Mouse (Mus musculus) limb, embryonic 12.5 days (tissue): ENCODE data around the gene Map4k3. TPM values are rescaled to one million over a fixed set of nuclear protein-coding genes. Genes with fewer than 3 reads are reported as not detected.
A peak's percentile ranks its signal among the peaks of the same experiment; 100 is the strongest.

Experiments
- ATAC-seq: fragments of 200-750 bp; cut with Nextera tagmentation; 2 replicates; pipeline ENCODE4 v1.8.0; 2017; ENCODE audit warnings: low read depth, moderate TSS enrichment; ENCODE audit not compliant: insufficient number of reproducible peaks, insufficient read depth, low FRiP score, low TSS enrichment
- H3K27ac ChIP-seq: fragments of 300-500 bp; sonication (generic); 2 replicates; pipeline ENCODE4 v1.5.1; 2016; ENCODE audit warnings: mild to moderate bottlenecking, moderate library complexity
- H3K27me3 ChIP-seq: fragments of 300-500 bp; sonication (generic); 2 replicates; pipeline ENCODE4 v1.6.1; 2016; ENCODE audit warnings: mild to moderate bottlenecking, moderate library complexity
- H3K36me3 ChIP-seq: fragments of 300-500 bp; sonication (generic); 2 replicates; pipeline ENCODE4 v1.6.1; 2016; ENCODE audit warnings: mild to moderate bottlenecking, moderate library complexity
- H3K4me1 ChIP-seq: fragments of 300-500 bp; sonication (generic); replicated peaks from 2 replicates; pipeline ENCODE4 v1.6.1; 2016
- H3K4me2 ChIP-seq: fragments of 300-500 bp; sonication (generic); 2 replicates; pipeline ENCODE4 v1.6.1; 2016; ENCODE audit warnings: mild to moderate bottlenecking, moderate library complexity
- H3K4me3 ChIP-seq: fragments of 300-500 bp; sonication (generic); replicated peaks from 2 replicates; pipeline ENCODE4 v1.5.1; 2016; ENCODE audit warnings: mild to moderate bottlenecking
- H3K9ac ChIP-seq: fragments of 300-500 bp; sonication (generic); replicated peaks from 2 replicates; pipeline ENCODE4 v1.6.1; 2016; ENCODE audit warnings: mild to moderate bottlenecking, moderate library complexity
- H3K9me3 ChIP-seq: fragments of 300-500 bp; sonication (generic); 2 replicates; pipeline ENCODE4 v1.6.1; 2016; ENCODE audit warnings: mild to moderate bottlenecking, moderate library complexity
- WGBS: fragments of 180-500 bp; shearing (Covaris S2); methylation state at CpG from one replicate; pipeline ENCODE4 v1.1.7; 2016; 5-methylcytosine and 5-hydroxymethylcytosine counted together
- polyA plus RNA-seq: library from polyadenylated mRNA; unstranded; fragments of >200 nt; fragmentation: Nextera tagmentation; extraction: Ambion mirVana; gene quantifications from 2 replicates; pipeline ENCODE4 v1.2.1, GENCODE M21; 2016

Gene Map4k3
- polyA plus RNA-seq, 1 experiment from 2014 or later, result 35.8 TPM

GRCm38 (mm10) chr17:80729080-80729749 is 930 bp upstream of the Map4k3 start:
- Histone ChIP-seq H3K27ac (no peak overlapping the region; the same call in 1 of the 2 replicates), H3K4me1 (peaks cover 32% of the 10 kb centered on the region), H3K27me3 (no peaks in the 10 kb centered on the region), H3K9me3 (0 out of 2 replicates have a peak, but pooled peaks cover 3% of the 10 kb centered on the region), H3K4me2 (peak overlapping the region; percentile 81), H3K36me3 (no peaks in the 10 kb centered on the region; the same call in 1 of the 2 replicates), H3K4me3 (no peak overlapping the region), H3K9ac (no peak overlapping the region)
- ATAC-seq, result no peak
- WGBS, result 27% methylated on average over 9 of the region's 9 CpGs

DNA sequence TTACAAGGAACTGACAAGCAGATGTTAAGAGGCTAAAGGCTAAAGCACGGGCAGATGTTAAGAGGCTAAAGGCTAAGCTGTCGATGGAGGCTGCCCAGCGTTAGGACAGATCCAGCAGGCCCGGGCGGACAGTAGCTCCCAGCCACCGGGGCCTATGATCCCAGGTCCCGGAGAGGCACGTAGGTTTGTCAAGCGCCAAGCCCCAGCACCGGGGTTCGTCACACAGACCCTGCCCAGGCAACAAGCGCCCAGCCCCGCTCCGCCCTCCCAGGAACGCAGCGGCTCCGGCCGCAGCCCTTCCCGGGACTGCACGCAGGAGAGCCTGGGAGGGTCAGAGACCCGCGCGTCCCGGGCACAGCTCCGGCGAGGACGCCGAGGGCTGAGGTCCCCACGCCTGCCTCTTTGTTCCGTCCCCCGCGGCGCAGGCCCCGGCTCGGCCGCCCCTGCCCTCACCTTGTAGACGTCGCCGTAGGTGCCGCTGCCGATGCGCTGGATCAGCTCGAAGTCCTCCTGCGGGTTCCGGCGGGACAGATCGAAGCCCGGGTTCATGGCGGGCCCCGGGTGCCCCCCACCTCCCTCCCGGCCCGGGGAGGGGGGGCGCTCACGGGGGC is 839 bp downstream of the Map4k3 start:
- peak; percentile 58 for ATAC-seq
- no peaks in the 10 kb centered on the region for H3K27me3 ChIP-seq
- WGBS, result under 1% methylated on average over 49 of the region's 54 CpGs
- H3K27ac ChIP-seq, result peak overlapping the region; percentile 99
- H3K4me3 ChIP-seq, result peak overlapping the region; percentile 93
- H3K4me2 ChIP-seq, result peak overlapping the region; percentile 81
- H3K4me1 ChIP-seq, result peaks cover 46% of the 10 kb centered on the region
- H3K9me3 ChIP-seq, result 0 out of 2 replicates have a peak, but pooled peaks cover 3% of the 10 kb centered on the region
- no peaks in the 10 kb centered on the region; the same call in 1 of the 2 replicates for H3K36me3 ChIP-seq
- peak overlapping the region; percentile 98 for H3K9ac ChIP-seq

GRCm38 (mm10) chr17:80726821-80727220 is 1.5 kb downstream of the Map4k3 start:
- Histone ChIP-seq H3K4me1 (peaks cover 48% of the 10 kb centered on the region), H3K27ac (peak overlapping the region; percentile 50), H3K27me3 (no peaks in the 10 kb centered on the region), H3K36me3 (no peaks in the 10 kb centered on the region; the same call in 1 of the 2 replicates), H3K9ac (peak overlapping the region; percentile 98), H3K9me3 (0 out of 2 replicates have a peak, but pooled peaks cover 3% of the 10 kb centered on the region), H3K4me2 (peak overlapping the region; percentile 81), H3K4me3 (peak overlapping the region; percentile 93)
- ATAC-seq, result no peak
- 10% methylated on average over 8 of the region's 8 CpGs for WGBS

DNA sequence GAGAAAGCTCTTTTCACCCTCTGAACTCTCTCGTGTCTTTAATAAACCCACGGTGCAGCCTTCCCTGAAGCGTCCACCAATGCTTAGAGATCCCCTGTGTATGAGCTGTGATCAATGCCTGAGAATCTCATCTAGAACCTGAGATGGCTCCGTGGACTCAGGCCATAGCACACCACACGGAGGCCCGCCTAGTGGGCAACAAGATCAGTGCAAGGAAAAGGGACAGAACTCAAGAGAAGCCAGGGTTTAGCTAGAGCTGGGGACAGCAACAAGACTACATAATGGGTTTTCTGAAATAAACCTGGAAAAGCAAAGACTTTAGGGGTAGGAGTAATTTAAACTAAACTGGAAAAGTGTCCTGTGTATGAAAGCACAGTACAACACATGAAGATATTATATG is 5.2 kb downstream of the Map4k3 start:
- Histone ChIP-seq H3K4me1 (peaks cover 47% of the 10 kb centered on the region), H3K36me3 (no peaks in the 10 kb centered on the region; the same call in 1 of the 2 replicates), H3K4me3 (no peak overlapping the region), H3K27ac (no peak overlapping the region), H3K9me3 (0 out of 2 replicates have a peak, but pooled peaks cover 3% of the 10 kb centered on the region), H3K9ac (no peak overlapping the region), H3K27me3 (no peaks in the 10 kb centered on the region), H3K4me2 (no peak overlapping the region)
- WGBS, result 82% methylated on average over 6 of the region's 6 CpGs
- ATAC-seq, result no peak

DNA sequence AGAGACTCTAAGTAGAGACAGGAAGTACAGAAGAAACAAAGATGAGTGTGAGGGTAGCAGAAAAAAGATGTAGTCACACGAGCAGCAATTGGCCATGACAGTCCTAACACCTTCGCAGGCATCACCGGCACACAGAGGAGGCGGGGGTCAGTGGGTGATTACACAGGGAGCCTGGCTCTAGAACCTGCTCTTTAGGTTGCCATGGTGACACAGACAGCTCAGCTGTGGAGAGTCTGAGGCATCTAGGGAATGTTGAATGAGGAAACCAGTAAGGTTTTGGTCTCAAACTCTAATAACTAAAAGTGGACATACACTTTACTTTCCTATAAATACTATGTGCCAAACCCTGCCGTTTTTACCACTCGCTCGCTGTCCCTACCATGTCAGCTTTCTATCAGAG is 6.6 kb downstream of the Map4k3 start:
- Histone ChIP-seq H3K4me1 (peaks cover 47% of the 10 kb centered on the region), H3K36me3 (no peaks in the 10 kb centered on the region; the same call in 1 of the 2 replicates), H3K4me2 (no peak overlapping the region), H3K27me3 (no peaks in the 10 kb centered on the region), H3K27ac (no peak overlapping the region), H3K4me3 (no peak overlapping the region), H3K9me3 (0 out of 2 replicates have a peak, but pooled peaks cover 3% of the 10 kb centered on the region), H3K9ac (no peak overlapping the region)
- ATAC-seq, result 0 out of 2 replicates have a peak, but pooled peaks have one; percentile 56
- 72% methylated on average over 7 of the region's 7 CpGs for WGBS

GRCm38 (mm10) chr17:80719309-80719708 is 9.0 kb downstream of the Map4k3 start:
- Histone ChIP-seq H3K9ac (no peak overlapping the region), H3K9me3 (no peaks in the 10 kb centered on the region), H3K4me3 (no peak overlapping the region), H3K27me3 (no peaks in the 10 kb centered on the region), H3K36me3 (no peaks in the 10 kb centered on the region), H3K27ac (no peak overlapping the region), H3K4me1 (peaks cover 29% of the 10 kb centered on the region), H3K4me2 (no peak overlapping the region)
- WGBS, result 85% methylated on average over 5 of the region's 5 CpGs
- no peak for ATAC-seq

GRCm38 (mm10) chr17:80718243-80718642 is 10.0 kb downstream of the Map4k3 start:
- 71% methylated on average over 5 of the region's 5 CpGs for WGBS
- no peak for ATAC-seq

DNA sequence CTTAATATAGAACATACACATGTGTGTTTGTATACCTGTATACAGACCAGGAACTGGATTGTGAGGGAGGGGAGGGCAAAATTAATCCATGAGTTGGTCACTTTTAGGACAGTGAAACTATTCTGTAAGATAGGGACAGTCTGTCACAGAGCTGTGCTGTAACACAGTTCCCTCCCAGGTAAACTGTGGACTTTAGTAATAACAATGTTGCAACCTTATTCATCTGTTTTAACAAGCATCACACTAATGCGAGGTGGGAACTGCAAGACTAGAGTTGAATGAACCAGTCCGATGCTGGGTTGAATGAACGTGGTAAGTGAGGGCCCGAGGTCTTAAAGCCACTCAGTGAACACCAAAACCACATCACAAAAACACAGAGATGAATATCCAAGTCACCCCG is 14.7 kb downstream of the Map4k3 start:
- Histone ChIP-seq H3K9me3 (no peaks in the 10 kb centered on the region), H3K9ac (no peak overlapping the region), H3K4me1 (peaks cover 28% of the 10 kb centered on the region), H3K36me3 (no peaks in the 10 kb centered on the region), H3K27me3 (no peaks in the 10 kb centered on the region), H3K4me2 (no peak overlapping the region), H3K4me3 (no peak overlapping the region), H3K27ac (no peak overlapping the region)
- 96% methylated on average over 5 of the region's 5 CpGs for WGBS
- ATAC-seq, result no peak

More at GRCm38 (mm10) chr17:80718243-80718642, 10.0 kb downstream of the Map4k3 start:
- peaks cover 22% of the 10 kb centered on the region for H3K4me1 ChIP-seq
- H3K27ac ChIP-seq, result no peak overlapping the region
- H3K9me3 ChIP-seq, result no peaks in the 10 kb centered on the region
- no peak overlapping the region for H3K4me3 ChIP-seq
- H3K9ac ChIP-seq, result no peak overlapping the region
- no peaks in the 10 kb centered on the region for H3K36me3 ChIP-seq
- no peaks in the 10 kb centered on the region for H3K27me3 ChIP-seq
- H3K4me2 ChIP-seq, result no peak overlapping the region

DNA sequence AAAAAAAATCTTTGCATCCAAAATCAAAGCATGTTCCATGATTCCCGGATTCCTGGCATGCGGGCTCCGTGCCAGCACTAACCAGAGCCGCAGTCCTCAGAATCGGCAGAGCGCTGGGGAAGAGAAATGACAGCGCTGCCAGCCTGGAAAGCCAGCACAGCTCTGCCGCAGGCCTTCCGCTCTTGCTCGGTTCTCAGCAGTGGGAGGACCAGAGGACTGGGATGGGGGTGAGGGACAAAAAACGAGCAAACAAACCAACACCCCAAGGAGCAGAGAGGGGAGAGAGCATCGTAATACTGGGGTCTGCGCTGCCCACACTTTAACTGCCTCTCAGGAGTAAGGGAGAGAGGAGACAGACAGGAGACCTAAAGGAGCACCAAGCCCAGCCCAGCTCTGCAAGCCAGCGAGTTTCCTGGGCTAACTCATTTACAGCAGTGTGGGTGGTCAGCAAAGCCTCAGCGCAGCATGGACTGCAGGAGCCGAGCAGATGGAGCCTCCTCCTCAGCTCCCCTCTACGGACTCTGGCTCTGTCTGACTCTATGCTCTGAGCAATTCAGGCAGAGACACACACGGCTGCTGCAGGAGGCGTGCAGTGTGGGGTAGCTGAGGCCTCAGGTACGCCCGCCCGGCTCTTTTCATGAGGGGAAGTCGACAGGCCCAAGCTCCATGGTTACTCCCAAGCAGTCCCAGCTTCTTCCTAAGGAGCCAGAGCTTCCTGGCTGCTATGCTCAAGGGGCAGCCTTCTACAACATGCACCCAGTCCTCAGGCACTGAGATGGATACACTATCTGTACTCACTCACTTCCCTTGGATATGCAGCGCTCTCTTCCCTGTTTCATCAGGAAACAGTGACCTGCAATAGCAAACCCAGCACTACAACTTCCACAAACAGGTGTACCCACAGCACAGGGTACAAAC is 18.1 kb downstream of the Map4k3 start:
- no peaks in the 10 kb centered on the region for H3K27me3 ChIP-seq
- peaks cover 53% of the 10 kb centered on the region for H3K4me1 ChIP-seq
- H3K4me3 ChIP-seq, result peak overlapping the region; percentile 22
- peak; percentile 68 for ATAC-seq
- H3K36me3 ChIP-seq, result no peaks in the 10 kb centered on the region
- H3K27ac ChIP-seq, result peak overlapping the region; percentile 88
- peak overlapping the region; percentile 40; the same call in 1 of the 2 replicates for H3K9ac ChIP-seq
- peak overlapping the region; percentile 51 for H3K4me2 ChIP-seq
- H3K9me3 ChIP-seq, result no peaks in the 10 kb centered on the region
- 20% methylated on average over 24 of the region's 24 CpGs for WGBS

GRCm38 (mm10) chr17:80708803-80709202 is 19.5 kb downstream of the Map4k3 start:
- no peak for ATAC-seq
- Histone ChIP-seq H3K9me3 (no peaks in the 10 kb centered on the region), H3K4me2 (no peak overlapping the region), H3K27me3 (no peaks in the 10 kb centered on the region), H3K9ac (no peak overlapping the region), H3K36me3 (no peaks in the 10 kb centered on the region), H3K27ac (no peak overlapping the region), H3K4me3 (no peak overlapping the region), H3K4me1 (peaks cover 63% of the 10 kb centered on the region)
- 83% methylated on average over 6 of the region's 6 CpGs for WGBS

GRCm38 (mm10) chr17:80707176-80707575 is 21.1 kb downstream of the Map4k3 start:
- H3K4me2 ChIP-seq, result no peak overlapping the region
- no peaks in the 10 kb centered on the region for H3K36me3 ChIP-seq
- no peak for ATAC-seq
- H3K27ac ChIP-seq, result no peak overlapping the region
- WGBS, result 78% methylated on average over 4 of the region's 4 CpGs
- peaks cover 63% of the 10 kb centered on the region for H3K4me1 ChIP-seq
- no peak overlapping the region for H3K9ac ChIP-seq
- no peaks in the 10 kb centered on the region for H3K9me3 ChIP-seq
- H3K4me3 ChIP-seq, result no peak overlapping the region
- no peaks in the 10 kb centered on the region for H3K27me3 ChIP-seq
